Mouse (Mus musculus): ENCODE results near the gene Metap1d. TPM values are rescaled to one million over a fixed set of nuclear protein-coding genes. Genes with fewer than 3 reads are reported as not detected.
A peak's percentile ranks its signal among the peaks of the same experiment; 100 is the strongest.

Metap1d gene
- 10 to 100 TPM; 25.2 to 30.6 TPM for total RNA-seq (2021)
- long read RNA-seq, experiment 1, transcript Metap1d-205 (9 exons, 2,770 nt): minor isoform, 5 of 50 reads
- long read RNA-seq, experiment 1, transcript Metap1d-201 (10 exons, 1,321 nt): major isoform, 25 of 50 reads
- long read RNA-seq, experiment 1, partial matches to known transcripts: 4 of 50 reads
- long read RNA-seq, experiment 1, other reads (novel, unspliced or antisense): 16 of 50 reads
- long read RNA-seq, experiment 2, transcript Metap1d-201 (10 exons, 1,321 nt): major isoform, 10 of 28 reads
- long read RNA-seq, experiment 2, partial matches to known transcripts: 3 of 28 reads
- long read RNA-seq, experiment 2, other reads (novel, unspliced or antisense): 11 of 28 reads

- DNase-seq (ENCODE audit: low spot score): peak; percentile 93
Measured at GRCm38 (mm10) chr2:71453161-71453916, at the start of gene Metap1d. Gene Metap1d, plus strand, starts transcription at chr2:71453276.

- no peak for DNase-seq (ENCODE audit: low spot score)
Measured at GRCm38 (mm10) chr2:71405613-71406012, 47.5 kb upstream of the Metap1d start.

- no peak for DNase-seq (ENCODE audit: low spot score)
Measured at GRCm38 (mm10) chr2:71418760-71419280, 34.3 kb upstream of the Metap1d start.

- no peak for DNase-seq (ENCODE audit: low spot score)
Measured at GRCm38 (mm10) chr2:71419408-71419807, 33.7 kb upstream of the Metap1d start.

GRCm38 (mm10) chr2:71420895-71421425, 32.1 kb upstream of the Metap1d start:
- DNase-seq (ENCODE audit: low spot score): no peak

GRCm38 (mm10) chr2:71424545-71424944, 28.5 kb upstream of the Metap1d start:
- no peak for DNase-seq (ENCODE audit: low spot score)

- DNase-seq (ENCODE audit: low spot score): no peak
Measured at GRCm38 (mm10) chr2:71435440-71435839, 17.6 kb upstream of the Metap1d start.

- no peak for DNase-seq (ENCODE audit: low spot score)
Measured at GRCm38 (mm10) chr2:71443376-71443775, 9.7 kb upstream of the Metap1d start.

GRCm38 (mm10) chr2:71445536-71446196, 7.4 kb upstream of the Metap1d start:
- DNase-seq (ENCODE audit: low spot score): no peak

GRCm38 (mm10) chr2:71449604-71450003, 3.5 kb upstream of the Metap1d start:
- no peak for DNase-seq (ENCODE audit: low spot score)

GRCm38 (mm10) chr2:71451761-71452160, 1.3 kb upstream of the Metap1d start:
- no peak for DNase-seq (ENCODE audit: low spot score)

GRCm38 (mm10) chr2:71453917-71454260, 813 bp downstream of the Metap1d start:
- DNase-seq (ENCODE audit: low spot score): no peak

GRCm38 (mm10) chr2:71458624-71459023, 5.5 kb downstream of the Metap1d start:
- no peak for DNase-seq (ENCODE audit: low spot score)

GRCm38 (mm10) chr2:71459659-71460058, 6.6 kb downstream of the Metap1d start:
- no peak for DNase-seq (ENCODE audit: low spot score)

GRCm38 (mm10) chr2:71461139-71461538, 8.1 kb downstream of the Metap1d start:
- DNase-seq (ENCODE audit: low spot score): no peak

- DNase-seq (ENCODE audit: low spot score): no peak
Measured at GRCm38 (mm10) chr2:71461589-71461988, 8.5 kb downstream of the Metap1d start.

- DNase-seq (ENCODE audit: low spot score): no peak
Measured at GRCm38 (mm10) chr2:71462066-71462465, 9.0 kb downstream of the Metap1d start.

GRCm38 (mm10) chr2:71462553-71462952, 9.5 kb downstream of the Metap1d start:
- DNase-seq (ENCODE audit: low spot score): no peak

- DNase-seq (ENCODE audit: low spot score): no peak
Measured at GRCm38 (mm10) chr2:71466103-71466502, 13.0 kb downstream of the Metap1d start.

- no peak for DNase-seq (ENCODE audit: low spot score)
Measured at GRCm38 (mm10) chr2:71466861-71467450, 13.9 kb downstream of the Metap1d start.

- DNase-seq (ENCODE audit: low spot score): no peak
Measured at GRCm38 (mm10) chr2:71471094-71471493, 18.0 kb downstream of the Metap1d start.
